Mouse (Mus musculus) 3134 (cell line): ENCODE data around the gene Zfp969.
"Not testable (repeated sequence)": the region's sequence is repeated elsewhere in the genome, so short reads cannot be mapped to it uniquely, and the experiment has no call there.

Experiments used
- DNase-seq: peaks from one replicate; pipeline ENCODE4 v3.0.0-alpha.2; 2011; ENCODE audit warnings: low spot score; ENCODE audit not compliant: insufficient read length; ENCODE audit errors: extremely low read depth

The Zfp969 gene

DNA sequence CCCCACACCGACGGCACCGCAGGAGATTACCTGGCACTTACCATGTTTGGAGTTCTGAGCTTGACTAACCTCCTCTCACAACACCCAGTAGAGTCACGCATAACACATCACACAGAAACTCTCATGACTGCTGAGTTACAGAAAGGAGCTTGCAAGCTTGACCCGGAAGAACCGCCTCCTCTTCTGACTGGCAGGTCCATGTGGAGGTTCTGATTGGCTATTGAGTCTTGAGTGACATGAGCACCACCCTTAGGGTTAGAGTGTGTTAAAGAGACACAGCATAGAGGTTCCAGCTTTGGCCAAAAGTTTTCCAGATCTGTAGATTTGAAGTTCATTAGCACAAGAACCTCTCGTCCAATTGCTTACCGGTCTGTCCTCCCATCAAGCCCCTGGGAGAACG is at the start of gene Zfp969:
TSS of gene Zfp969 (minus strand) at position 101 of the 400 bp plus-strand sequence.
- DNase-seq = not testable (repeated sequence)

DNA sequence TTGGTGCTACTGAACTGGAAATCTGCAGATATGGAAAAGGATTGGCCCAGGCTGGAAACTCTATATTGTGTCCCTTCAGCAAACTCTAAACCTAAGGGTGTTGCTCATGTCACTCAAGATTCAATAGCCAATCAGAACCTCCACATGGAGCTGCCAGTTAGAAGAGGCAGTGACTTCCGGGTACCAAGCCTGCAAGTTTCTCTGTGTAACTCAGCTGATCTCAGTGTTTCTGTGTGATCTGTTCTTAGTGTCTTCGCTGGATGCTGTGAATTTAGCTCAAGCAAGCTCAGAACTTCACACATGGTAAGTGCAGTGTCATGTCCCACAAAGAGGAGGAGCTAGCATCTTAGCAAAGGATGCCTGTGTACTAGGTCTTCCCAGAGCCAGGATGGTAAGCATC is 37.8 kb upstream of the Zfp969 start, which contains the start of gene Gm2007:
TSS of gene Gm2007 (plus strand) at position 301 of the 400 bp plus-strand sequence.
- DNase-seq = not testable (repeated sequence)

DNA sequence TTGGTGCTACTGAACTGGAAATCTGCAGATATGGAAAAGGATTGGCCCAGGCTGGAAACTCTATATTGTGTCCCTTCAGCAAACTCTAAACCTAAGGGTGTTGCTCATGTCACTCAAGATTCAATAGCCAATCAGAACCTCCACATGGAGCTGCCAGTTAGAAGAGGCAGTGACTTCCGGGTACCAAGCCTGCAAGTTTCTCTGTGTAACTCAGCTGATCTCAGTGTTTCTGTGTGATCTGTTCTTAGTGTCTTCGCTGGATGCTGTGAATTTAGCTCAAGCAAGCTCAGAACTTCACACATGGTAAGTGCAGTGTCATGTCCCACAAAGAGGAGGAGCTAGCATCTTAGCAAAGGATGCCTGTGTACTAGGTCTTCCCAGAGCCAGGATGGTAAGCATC is 59.8 kb downstream of the Zfp969 start, which contains the start of gene Gm11007:
TSS of gene Gm11007 (plus strand) at position 301 of the 400 bp plus-strand sequence.
- DNase-seq = not testable (repeated sequence)
